Mouse (Mus musculus): ENCODE results near the gene Vav1.

- TF ChIP-seq CTCF (IDR thresholded peaks at IDR 0.05; ENCODE audit: borderline replicate concordance, extremely low read depth, insufficient read depth, insufficient read length) (no peak), POLR2A (IDR thresholded peaks at IDR 0.05; ENCODE audit: borderline replicate concordance, extremely low read depth, insufficient read depth, insufficient read length, poor library complexity, severe bottlenecking) (no peak)
Observed at GRCm38 (mm10) chr17:57274686-57275085, 4.2 kb upstream of the Vav1 start.

Measured in brain, embryonic 14.5 days (tissue).